Mouse (Mus musculus) MEL (cell line): ENCODE measurements around the gene Igdcc3. TPM values are rescaled to one million over a fixed set of nuclear protein-coding genes. Genes with fewer than 3 reads are reported as not detected.

Experiments used
- DNase-seq: peaks from one replicate; pipeline ENCODE4 v3.0.0; 2011; ENCODE audit warnings: low read depth, low spot score
- H3K27ac ChIP-seq: 2 replicates; pipeline ENCODE4 v1.5.1; 2012; ENCODE audit warnings: low read depth, mild to moderate bottlenecking, control low read depth, low read length, moderate library complexity; ENCODE audit not compliant: control insufficient read depth
- H3K27me3 ChIP-seq, 2 experiments: fragments of 150-350 bp in 1 of 2; sonication (generic) in 1 of 2; 2 replicates each; pipeline ENCODE4 v1.6.1; 2012; ENCODE audit warnings: low read length in 2 of 2, mild to moderate bottlenecking in 2 of 2, improper control_type of control experiment in 1 of 2, moderate library complexity in 1 of 2; ENCODE audit not compliant: insufficient read depth in 2 of 2, control insufficient read depth in 1 of 2
- H3K36me3 ChIP-seq, 2 experiments: 2 replicates each; pipeline ENCODE4 v1.6.1; 2012 to 2014; ENCODE audit warnings: low read length in 2 of 2, improper control_type of control experiment in 1 of 2, inconsistent platforms in 1 of 2, mild to moderate bottlenecking in 1 of 2; ENCODE audit not compliant: insufficient read depth in 2 of 2, control insufficient read depth in 1 of 2
- H3K4me1 ChIP-seq, 2 experiments: fragments of 150-350 bp in 1 of 2; sonication (generic) in 1 of 2; 2 replicates each; pipeline ENCODE4 v1.6.1; 2012; ENCODE audit warnings: low read length in 2 of 2, improper control_type of control experiment in 1 of 2, mild to moderate bottlenecking in 1 of 2; ENCODE audit not compliant: insufficient read depth in 2 of 2, control insufficient read depth in 1 of 2
- H3K4me3 ChIP-seq, 2 experiments: fragments of 150-350 bp in 1 of 2; sonication (generic) in 1 of 2; 2 replicates each; pipeline ENCODE4 v1.5.1; 2012; ENCODE audit warnings: low read depth in 2 of 2, low read length in 2 of 2, mild to moderate bottlenecking in 2 of 2, moderate library complexity in 2 of 2, control low read depth in 1 of 2, improper control_type of control experiment in 1 of 2; ENCODE audit not compliant: control insufficient read depth in 1 of 2, insufficient read depth in 1 of 2
- H3K79me2 ChIP-seq: 2 replicates; pipeline ENCODE4 v1.6.1; 2012; ENCODE audit warnings: mild to moderate bottlenecking, low read length, moderate library complexity; ENCODE audit not compliant: control insufficient read depth, poor library complexity, insufficient read depth
- H3K9ac ChIP-seq: 2 replicates; pipeline ENCODE4 v1.6.1; 2012; ENCODE audit warnings: low read depth, mild to moderate bottlenecking, control low read depth, low read length, moderate library complexity; ENCODE audit not compliant: control insufficient read depth, poor library complexity, severe bottlenecking
- H3K9me3 ChIP-seq: fragments of 150-350 bp; sonication (generic); replicated peaks from 2 replicates; pipeline ENCODE4 v1.6.1; 2012; ENCODE audit warnings: mild to moderate bottlenecking, low read length, improper control_type of control experiment, moderate library complexity; ENCODE audit not compliant: insufficient read depth
- CTCF ChIP-seq, 3 experiments: IDR thresholded peaks in 2 of 3; conservative IDR thresholded peaks in 1 of 3; 2 replicates each; pipeline ENCODE4 v1.5.1; 2011 to 2012; ENCODE audit warnings: low read length in 3 of 3, low read depth in 2 of 3, mild to moderate bottlenecking in 2 of 3, improper control_type of control experiment in 1 of 3, inconsistent platforms in 1 of 3, mixed read lengths in 1 of 3, moderate library complexity in 1 of 3; ENCODE audit not compliant: control insufficient read depth in 1 of 3, insufficient read depth in 1 of 3, poor library complexity in 1 of 3, severe bottlenecking in 1 of 3
- E2F4 ChIP-seq: IDR thresholded peaks from 2 replicates; pipeline ENCODE4 v1.6.1; 2011; ENCODE audit warnings: low read depth, low read length, improper control_type of control experiment, borderline replicate concordance
- ELF1 ChIP-seq: IDR thresholded peaks from 2 replicates; pipeline ENCODE4 v1.6.1; 2014; ENCODE audit warnings: low read depth, mild to moderate bottlenecking, inconsistent platforms, low read length, improper control_type of control experiment, moderate library complexity
- EP300 ChIP-seq, 2 experiments: IDR thresholded peaks; 2 replicates each; pipeline ENCODE4 v1.6.1; 2011; ENCODE audit warnings: improper control_type of control experiment in 2 of 2, low read length in 2 of 2, low read depth in 1 of 2, mild to moderate bottlenecking in 1 of 2
- GABPA ChIP-seq: IDR thresholded peaks from 2 replicates; pipeline ENCODE4 v1.6.1; 2012; ENCODE audit warnings: low read depth, mild to moderate bottlenecking, inconsistent platforms, low read length, improper control_type of control experiment, moderate library complexity
- KAT2A ChIP-seq: conservative IDR thresholded peaks from 2 replicates; pipeline ENCODE4 v1.6.1; 2012; ENCODE audit warnings: low read depth, low read length, improper control_type of control experiment, inconsistent platforms
- MAFK ChIP-seq: IDR thresholded peaks from 2 replicates; pipeline ENCODE4 v1.6.1; 2011; ENCODE audit warnings: low read depth, mild to moderate bottlenecking, low read length, improper control_type of control experiment, borderline replicate concordance
- MAZ ChIP-seq: IDR thresholded peaks from 2 replicates; pipeline ENCODE4 v1.6.1; 2012; ENCODE audit warnings: low read depth, mild to moderate bottlenecking, inconsistent platforms, low read length, improper control_type of control experiment
- MYB ChIP-seq: IDR thresholded peaks from 2 replicates; pipeline ENCODE4 v1.6.1; 2011; ENCODE audit warnings: mild to moderate bottlenecking, low read depth, low read length, improper control_type of control experiment
- MYC ChIP-seq: IDR thresholded peaks from 2 replicates; pipeline ENCODE4 v1.6.1; 2011; ENCODE audit warnings: low read depth, mild to moderate bottlenecking, low read length, improper control_type of control experiment, moderate library complexity
- NRF1 ChIP-seq: IDR thresholded peaks from 2 replicates; pipeline ENCODE4 v1.6.1; 2014; ENCODE audit warnings: low read depth, mild to moderate bottlenecking, inconsistent platforms, low read length, improper control_type of control experiment, moderate library complexity; ENCODE audit not compliant: poor library complexity, insufficient read depth, severe bottlenecking
- POLR2AphosphoS2 ChIP-seq: IDR thresholded peaks from 2 replicates; pipeline ENCODE4 v1.6.1; 2011; ENCODE audit warnings: low read length, improper control_type of control experiment
- SMC3 ChIP-seq: IDR thresholded peaks from 2 replicates; pipeline ENCODE4 v1.6.1; 2011; ENCODE audit warnings: low read depth, low read length, improper control_type of control experiment
- USF2 ChIP-seq, 2 experiments: IDR thresholded peaks; 2 replicates each; pipeline ENCODE4 v1.6.1; 2011 to 2012; ENCODE audit warnings: improper control_type of control experiment in 2 of 2, low read length in 2 of 2, borderline replicate concordance in 1 of 2, inconsistent platforms in 1 of 2, low read depth in 1 of 2, mild to moderate bottlenecking in 1 of 2; ENCODE audit not compliant: insufficient read depth in 1 of 2
- polyA plus RNA-seq, 2 experiments: library from polyadenylated mRNA; stranded (reverse) in 1 of 2; unstranded in 1 of 2; fragments of >175 nt in 1 of 2; fragments of >200 nt in 1 of 2; gene quantifications; 2 replicates each; pipeline versions ENCODE4 v1.2.1 to v1.2.4; 2012; ENCODE audit warnings: low replicate concordance in 2 of 2, low read depth in 1 of 2; ENCODE audit not compliant: insufficient read length in 2 of 2, insufficient read depth in 1 of 2, missing spikeins in 1 of 2
- total RNA-seq: library from RNA; depleted of rRNA; stranded (reverse); fragments of 300-350 nt; gene quantifications from 2 replicates; pipeline ENCODE4 v1.2.3, GENCODE M21; 2012

The Igdcc3 gene
- total and polyA plus RNA-seq, 3 experiments = not detected

- Histone ChIP-seq H3K4me1 (no peaks in the 10 kb centered on the region), H3K9me3 (no peaks in the 10 kb centered on the region), H3K4me3 (no peak overlapping the region), H3K27ac (no peak overlapping the region), H3K27me3 (peaks cover 4 to 5% of the 10 kb centered on the region in 2 experiments; a peak in 3 of 4 replicates), H3K9ac (no peak overlapping the region), H3K79me2 (no peaks in the 10 kb centered on the region), H3K36me3 (no peaks in the 10 kb centered on the region)
- no peak for DNase-seq
- TF ChIP-seq USF2 (IDR thresholded peaks at IDR 0.05; ENCODE audit: borderline replicate concordance in 1 of 2, insufficient read depth in 1 of 2, low read depth in 1 of 2, low read length in 2 of 2) (no peak), CTCF (IDR thresholded peaks at IDR 0.05 in 2 of 3, conservative IDR thresholded peaks at IDR 0.05 in 1 of 3; ENCODE audit: control insufficient read depth in 1 of 3, insufficient read depth in 1 of 3, low read depth in 2 of 3, low read length in 3 of 3, poor library complexity in 1 of 3, severe bottlenecking in 1 of 3) (no peak), NRF1 (no peak), EP300 (IDR thresholded peaks at IDR 0.05; ENCODE audit: low read depth in 1 of 2, low read length in 2 of 2) (no peak), ELF1 (no peak)
Observed at GRCm38 (mm10) chr9:65122545-65122944, 18.4 kb upstream of the Igdcc3 start.

GRCm38 (mm10) chr9:65123552-65124168 lies 17.3 kb upstream of the Igdcc3 start:
- DNase-seq = no peak
- TF ChIP-seq SMC3 (no peak), MYC (no peak), CTCF (IDR thresholded peaks at IDR 0.05 in 2 of 3, conservative IDR thresholded peaks at IDR 0.05 in 1 of 3; ENCODE audit: control insufficient read depth in 1 of 3, insufficient read depth in 1 of 3, low read depth in 2 of 3, low read length in 3 of 3, poor library complexity in 1 of 3, severe bottlenecking in 1 of 3) (no peak), E2F4 (no peak), GABPA (no peak), KAT2A (no peak), MAFK (no peak), POLR2AphosphoS2 (no peak), ELF1 (no peak), MAZ (no peak), MYB (no peak)
- no peak overlapping the region for H3K9ac ChIP-seq
- peaks cover 4 to 5% of the 10 kb centered on the region in 2 experiments; a peak in 3 of 4 replicates for H3K27me3 ChIP-seq
- peaks cover 2 to 3% of the 10 kb centered on the region in 2 experiments; a peak in 1 of 4 replicates for H3K4me1 ChIP-seq
- no peaks in the 10 kb centered on the region for H3K79me2 ChIP-seq
- H3K9me3 ChIP-seq = no peaks in the 10 kb centered on the region
- H3K27ac ChIP-seq = no peak overlapping the region
- no peak overlapping the region for H3K4me3 ChIP-seq
- no peaks in the 10 kb centered on the region for H3K36me3 ChIP-seq
